Mouse (Mus musculus): ENCODE measurements around the gene Itpkb. TPM values are rescaled to one million over a fixed set of nuclear protein-coding genes. Genes with fewer than 3 reads are reported as not detected.

The Itpkb gene
- 10.2 and 15.9 TPM in 2 replicates for total RNA-seq (2017)

GRCm38 (mm10) chr1:180330145-180330706, at the start of gene Itpkb:
Gene Itpkb (plus strand): TSS chr1:180330485.
- peak; percentile 86 for ATAC-seq (replicated peaks; ENCODE audit: low read depth, poor library complexity, severe bottlenecking)

GRCm38 (mm10) chr1:180282581-180282980, 47.7 kb upstream of the Itpkb start:
- ATAC-seq (replicated peaks; ENCODE audit: low read depth, poor library complexity, severe bottlenecking) = no peak

- ATAC-seq (replicated peaks; ENCODE audit: low read depth, poor library complexity, severe bottlenecking) = no peak
Measured at GRCm38 (mm10) chr1:180283813-180284768, 46.2 kb upstream of the Itpkb start.

- no peak for ATAC-seq (replicated peaks; ENCODE audit: low read depth, poor library complexity, severe bottlenecking)
Measured at GRCm38 (mm10) chr1:180286081-180286831, 44.0 kb upstream of the Itpkb start.

- no peak for ATAC-seq (replicated peaks; ENCODE audit: low read depth, poor library complexity, severe bottlenecking)
Measured at GRCm38 (mm10) chr1:180288227-180288626, 42.1 kb upstream of the Itpkb start.

- peak; percentile 39 for ATAC-seq (replicated peaks; ENCODE audit: low read depth, poor library complexity, severe bottlenecking)
Measured at GRCm38 (mm10) chr1:180288872-180289468, 41.3 kb upstream of the Itpkb start.

- peak; percentile 38; the same call in 1 of the 2 replicates for ATAC-seq (replicated peaks; ENCODE audit: low read depth, poor library complexity, severe bottlenecking)
Measured at GRCm38 (mm10) chr1:180289788-180290187, 40.5 kb upstream of the Itpkb start.

- ATAC-seq (replicated peaks; ENCODE audit: low read depth, poor library complexity, severe bottlenecking) = no peak
Measured at GRCm38 (mm10) chr1:180290358-180290757, 39.9 kb upstream of the Itpkb start.

- peak; percentile 72 for ATAC-seq (replicated peaks; ENCODE audit: low read depth, poor library complexity, severe bottlenecking)
Measured at GRCm38 (mm10) chr1:180296088-180296487, 34.2 kb upstream of the Itpkb start.

GRCm38 (mm10) chr1:180299697-180300096, 30.6 kb upstream of the Itpkb start:
- no peak for ATAC-seq (replicated peaks; ENCODE audit: low read depth, poor library complexity, severe bottlenecking)

- ATAC-seq (replicated peaks; ENCODE audit: low read depth, poor library complexity, severe bottlenecking) = peak; percentile 43
Measured at GRCm38 (mm10) chr1:180300292-180300691, 30.0 kb upstream of the Itpkb start.

GRCm38 (mm10) chr1:180300997-180301396, 29.3 kb upstream of the Itpkb start:
- ATAC-seq (replicated peaks; ENCODE audit: low read depth, poor library complexity, severe bottlenecking) = no peak

- peak; percentile 69 for ATAC-seq (replicated peaks; ENCODE audit: low read depth, poor library complexity, severe bottlenecking)
Measured at GRCm38 (mm10) chr1:180302253-180303120, 27.8 kb upstream of the Itpkb start.

GRCm38 (mm10) chr1:180303600-180303999, 26.7 kb upstream of the Itpkb start:
- no peak for ATAC-seq (replicated peaks; ENCODE audit: low read depth, poor library complexity, severe bottlenecking)

- no peak for ATAC-seq (replicated peaks; ENCODE audit: low read depth, poor library complexity, severe bottlenecking)
Measured at GRCm38 (mm10) chr1:180306889-180307288, 23.4 kb upstream of the Itpkb start.

GRCm38 (mm10) chr1:180307661-180308060, 22.6 kb upstream of the Itpkb start:
- peak; percentile 40; the same call in 1 of the 2 replicates for ATAC-seq (replicated peaks; ENCODE audit: low read depth, poor library complexity, severe bottlenecking)

GRCm38 (mm10) chr1:180308897-180309296, 21.4 kb upstream of the Itpkb start:
- no peak for ATAC-seq (replicated peaks; ENCODE audit: low read depth, poor library complexity, severe bottlenecking)

- ATAC-seq (replicated peaks; ENCODE audit: low read depth, poor library complexity, severe bottlenecking) = no peak
Measured at GRCm38 (mm10) chr1:180312286-180312685, 18.0 kb upstream of the Itpkb start.

- ATAC-seq (replicated peaks; ENCODE audit: low read depth, poor library complexity, severe bottlenecking) = no peak
Measured at GRCm38 (mm10) chr1:180312792-180313311, 17.4 kb upstream of the Itpkb start.
